10 mouse cellular contexts compared by ENCODE assay signal in the genomic region with DNA sequence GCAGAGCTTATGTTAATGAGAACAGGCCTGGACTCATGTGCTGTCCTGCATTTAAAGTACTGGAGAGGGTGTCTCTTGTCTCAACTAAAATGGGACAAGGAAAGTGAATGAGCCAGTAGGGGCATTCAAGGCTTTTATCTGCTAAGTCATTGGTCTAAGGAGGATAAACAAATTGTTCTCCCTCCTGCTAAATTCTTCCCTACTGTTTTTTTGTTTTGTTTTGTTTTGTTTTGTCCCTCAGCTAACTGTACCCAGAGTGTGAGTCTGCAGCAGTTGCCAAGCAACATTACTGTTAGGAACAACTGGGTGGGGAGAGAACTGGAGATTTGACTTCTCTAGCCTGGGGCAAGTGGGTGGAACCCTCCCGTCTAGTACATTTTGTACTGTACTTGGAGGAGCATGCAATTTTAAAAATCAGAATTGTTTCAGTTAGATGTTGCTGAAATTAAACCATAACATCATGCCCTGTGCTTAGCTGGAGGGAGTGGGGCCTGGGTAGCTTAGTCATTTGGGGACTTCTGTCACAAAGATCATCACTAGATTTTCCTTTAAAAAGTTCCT. TPM values are rescaled to one million over a fixed set of nuclear protein-coding genes. Genes with fewer than 3 reads are reported as not detected.
DNase-seq lines count a peak whose midpoint lies in the region; ATAC-seq and TF ChIP-seq lines count a peak whose summit lies in the region.
"Had no signal": no experiment of that assay in that cellular context is flagged by ENCODE, and none has a peak within 500 bp of the region (broad histone marks: within the 10 kb centered on the region; RNA-seq: fewer than 3 reads in every experiment).

No protein-coding gene starts in this region.

- peak; percentile 48 for DNase-seq in hindbrain, postnatal 0 days (ENCODE audit: low spot score)
- no peak for DNase-seq in hindbrain, embryonic 11.5 days (ENCODE audit: low spot score)
- peak; percentile 55 for DNase-seq in Muller cell, postnatal 12 days (ENCODE audit: inconsistent ontology term)
- peak; percentile 82 for DNase-seq in gastrocnemius, postnatal 25 days
- peak; percentile 83 for DNase-seq in lung, postnatal 10 days
- DNase-seq in thymus, postnatal 14 days, result no peak
- no peak for DNase-seq in embryo, embryonic 9.5 days (ENCODE audit: extremely low spot score)
- DNase-seq: thymus, adult 2 months had no signal

- H3K4me3 ChIP-seq in hindbrain, postnatal 0 days (ENCODE audit: low read length), result no peak overlapping the region
- no peak overlapping the region for H3K4me3 ChIP-seq in hindbrain, embryonic 11.5 days (ENCODE audit: low read depth, low read length)
- H3K4me3 ChIP-seq: hindbrain, embryonic 10.5 days had no signal

- H3K27me3 ChIP-seq in hindbrain, postnatal 0 days (ENCODE audit: insufficient read depth, low read length), result no peaks in the 10 kb centered on the region
- no peaks in the 10 kb centered on the region for H3K27me3 ChIP-seq in hindbrain, embryonic 11.5 days (ENCODE audit: control insufficient read depth, insufficient read depth, low read length)

- H3K36me3 ChIP-seq in hindbrain, postnatal 0 days (ENCODE audit: insufficient read depth, low read length), result no peaks in the 10 kb centered on the region
- no peaks in the 10 kb centered on the region for H3K36me3 ChIP-seq in hindbrain, embryonic 11.5 days (ENCODE audit: control insufficient read depth, insufficient read depth, low read length)
- H3K36me3 ChIP-seq: hindbrain, embryonic 10.5 days had no signal

- no peak overlapping the region for H3K9ac ChIP-seq in hindbrain, postnatal 0 days (replicated peaks; ENCODE audit: low read length)
- H3K9ac ChIP-seq in hindbrain, embryonic 11.5 days (ENCODE audit: low read depth, low read length), result no peak overlapping the region

- no peaks in the 10 kb centered on the region for H3K4me1 ChIP-seq in hindbrain, postnatal 0 days (ENCODE audit: insufficient read depth, low read length)
- H3K4me1 ChIP-seq in hindbrain, embryonic 11.5 days (replicated peaks; ENCODE audit: control insufficient read depth, insufficient read depth, low read length), result no peaks in the 10 kb centered on the region

- WGBS in hindbrain, postnatal 0 days, result 17% methylated on average over 1 of the region's 1 CpGs
- 52% methylated on average over 1 of the region's 1 CpGs for WGBS in hindbrain, embryonic 11.5 days

- H3K4me2 ChIP-seq in hindbrain, postnatal 0 days (ENCODE audit: low read depth, low read length), result no peak overlapping the region
- H3K4me2 ChIP-seq in hindbrain, embryonic 11.5 days (replicated peaks; ENCODE audit: low read depth, low read length), result no peak overlapping the region

- H3K27ac ChIP-seq in hindbrain, postnatal 0 days, result peak overlapping the region; percentile 32; the same call in 1 of the 2 replicates
- H3K27ac ChIP-seq in hindbrain, embryonic 11.5 days (ENCODE audit: low read depth, low read length), result no peak overlapping the region
- H3K27ac ChIP-seq: hindbrain, embryonic 10.5 days had no signal

- H3K9me3 ChIP-seq in hindbrain, postnatal 0 days (ENCODE audit: low read length), result no peaks in the 10 kb centered on the region
- no peaks in the 10 kb centered on the region for H3K9me3 ChIP-seq in hindbrain, embryonic 11.5 days (ENCODE audit: control insufficient read depth, low read length)
- H3K9me3 ChIP-seq: hindbrain, embryonic 10.5 days had no signal

- no peak for TF ChIP-seq CTCF in hindbrain, postnatal 0 days (IDR thresholded peaks at IDR 0.05; ENCODE audit: low read depth)

- ATAC-seq in hindbrain, postnatal 0 days, result peak; percentile 56; the same call in 1 of the 2 replicates
- no peak for ATAC-seq in hindbrain, embryonic 11.5 days (ENCODE audit: low FRiP score)
- ATAC-seq in granulocyte monocyte progenitor cell, adult 5-6 weeks (replicated peaks; ENCODE audit: poor library complexity, severe bottlenecking), result no peak

RNA-seq across cellular contexts. Expression of gene Wee1, which starts 5.0 kb away (rescaled TPM):
- 8.2 and 11.0 TPM in 2 replicates for total RNA-seq in hindbrain, postnatal 0 days (2014; rRNA removed)
- 5.6 and 6.2 TPM in 2 replicates for polyA plus RNA-seq in hindbrain, postnatal 0 days (2015; fragmentation: Nextera tagmentation; extraction: Ambion mirVana)
- 25.7 and 26.6 TPM in 2 replicates for polyA plus RNA-seq in hindbrain, embryonic 11.5 days (2014; fragmentation: Nextera tagmentation; extraction: Ambion mirVana)
- total RNA-seq in gastrocnemius, postnatal 25 days (2021), result 1 to 10 TPM; 1.6 to 3.1 TPM
- 50.6 and 50.9 TPM in 2 replicates for total RNA-seq in granulocyte monocyte progenitor cell, adult 5-6 weeks (2014; fragmentation: Nextera tagmentation)
- total RNA-seq in granulocyte monocyte progenitor cell, adult 5-6 weeks (2017), result 31.9 and 33.1 TPM in 2 replicates

RNA-seq across cellular contexts. Expression of gene Zfp143, which starts 55.8 kb away (rescaled TPM):
- total RNA-seq in hindbrain, postnatal 0 days (2014; rRNA removed), result 12.3 and 17.1 TPM in 2 replicates
- 6.2 and 7.1 TPM in 2 replicates for polyA plus RNA-seq in hindbrain, postnatal 0 days (2015; fragmentation: Nextera tagmentation; extraction: Ambion mirVana)
- polyA plus RNA-seq in hindbrain, embryonic 11.5 days (2014; fragmentation: Nextera tagmentation; extraction: Ambion mirVana), result 26.2 and 31.8 TPM in 2 replicates
- total RNA-seq in gastrocnemius, postnatal 25 days (2021), result 1 to 10 TPM; 7.1 to 7.7 TPM
- 13.4 and 21.6 TPM in 2 replicates for total RNA-seq in granulocyte monocyte progenitor cell, adult 5-6 weeks (2014; fragmentation: Nextera tagmentation)
- 27.1 and 37.4 TPM in 2 replicates for total RNA-seq in granulocyte monocyte progenitor cell, adult 5-6 weeks (2017)

Comparison
In these comparisons a context has a peak if more than half of its experiments do, and no peak if none do; other contexts are left out.
1. DNase-seq: peak in hindbrain, postnatal 0 days (single experiment), Muller cell, postnatal 12 days (single experiment), gastrocnemius, postnatal 25 days (single experiment) and lung, postnatal 10 days (single experiment); none in hindbrain, embryonic 11.5 days (single experiment), thymus, postnatal 14 days (single experiment) and embryo, embryonic 9.5 days (single experiment).